Comparison of ENCODE assay signal across 7 mouse cellular contexts in genomic region chr8:60992561-60992909, GRCm38 (mm10). TPM values are rescaled to one million over a fixed set of nuclear protein-coding genes. Genes with fewer than 3 reads are reported as not detected.
DNase-seq lines count a peak whose midpoint lies in the region; ATAC-seq and TF ChIP-seq lines count a peak whose summit lies in the region.

No protein-coding gene starts in this region.

- peak overlapping the region; percentile 65 for H3K9ac ChIP-seq in lung, embryonic 16.5 days (ENCODE audit: low read length)

- H3K27ac ChIP-seq in lung, embryonic 16.5 days (ENCODE audit: low read length) = peak overlapping the region; percentile 90
- peak overlapping the region; percentile 82 for H3K27ac ChIP-seq in small intestine, adult 2 months (ENCODE audit: insufficient read depth, low read depth, low read length)

- peak; percentile 80 for DNase-seq in thymus, postnatal 14 days
- DNase-seq in thymus, postnatal 4 days = no peak
- DNase-seq in embryo, embryonic 10 days (ENCODE audit: low spot score) = peak; percentile 71
- peak; percentile 47 for DNase-seq in gonadal fat pad, adult 2 months (ENCODE audit: low read depth)
- DNase-seq in kidney, adult 9 months = peak; percentile 86

- H3K36me3 ChIP-seq in lung, embryonic 16.5 days (ENCODE audit: control insufficient read depth, insufficient read depth, low read length) = no peaks in the 10 kb centered on the region
- H3K36me3 ChIP-seq in small intestine, adult 2 months (ENCODE audit: control insufficient read depth, insufficient read depth, low read length) = no peaks in the 10 kb centered on the region

- H3K4me3 ChIP-seq in lung, embryonic 16.5 days (ENCODE audit: low read length) = peak overlapping the region; percentile 92
- peak overlapping the region; percentile 80 for H3K4me3 ChIP-seq in small intestine, adult 2 months (ENCODE audit: low read depth, low read length)

- H3K4me2 ChIP-seq in lung, embryonic 16.5 days (ENCODE audit: low read depth, low read length) = peak overlapping the region; percentile 57

- no peaks in the 10 kb centered on the region for H3K27me3 ChIP-seq in lung, embryonic 16.5 days (ENCODE audit: control insufficient read depth, insufficient read depth, low read depth, low read length)
- H3K27me3 ChIP-seq in small intestine, adult 2 months (ENCODE audit: control insufficient read depth, insufficient read depth, low read length) = no peaks in the 10 kb centered on the region

- ATAC-seq in lung, embryonic 16.5 days (ENCODE audit: low read depth) = peak; percentile 90

- TF ChIP-seq POLR2A in small intestine, adult 2 months (IDR thresholded peaks at IDR 0.05; ENCODE audit: low read depth, low read length) = peak; percentile 24; the same call in 1 of the 2 replicates

- TF ChIP-seq CTCF in small intestine, adult 2 months (IDR thresholded peaks at IDR 0.05; ENCODE audit: extremely low read depth, insufficient read length, insufficient replicate concordance, low read depth, low read length) = no peak

- 1% methylated on average over 16 of the region's 16 CpGs for WGBS in lung, embryonic 16.5 days
- 1% methylated on average over 16 of the region's 16 CpGs for WGBS in small intestine, adult 2 months

- H3K9me3 ChIP-seq in lung, embryonic 16.5 days (ENCODE audit: control insufficient read depth, low read length) = no peaks in the 10 kb centered on the region

- peaks cover 6% of the 10 kb centered on the region; the same call in 1 of the 2 replicates for H3K4me1 ChIP-seq in lung, embryonic 16.5 days (replicated peaks; ENCODE audit: control insufficient read depth, insufficient read depth, low read length)
- H3K4me1 ChIP-seq in small intestine, adult 2 months (ENCODE audit: control insufficient read depth, insufficient read depth, insufficient read length, low read length) = 0 out of 2 replicates have a peak, but pooled peaks cover 2% of the 10 kb centered on the region

RNA-seq across cellular contexts. Expression of gene Nek1, which starts 0.5 kb away (rescaled TPM):
- 4.7 and 8.2 TPM in 2 replicates for polyA plus RNA-seq in gonadal fat pad, adult 2 months (2012; rRNA removed)
- 18.9 and 19.1 TPM in 2 replicates for polyA plus RNA-seq in lung, embryonic 16.5 days (2015; fragmentation: Nextera tagmentation; extraction: Ambion mirVana)
- 1.8 and 2.9 TPM in 2 replicates for polyA plus RNA-seq in small intestine, adult 2 months (2012; rRNA removed)

RNA-seq across cellular contexts. Expression of gene Clcn3, which starts 9.4 kb away (rescaled TPM):
- 17.4 and 20.5 TPM in 2 replicates for polyA plus RNA-seq in gonadal fat pad, adult 2 months (2012; rRNA removed)
- polyA plus RNA-seq in lung, embryonic 16.5 days (2015; fragmentation: Nextera tagmentation; extraction: Ambion mirVana) = 22.1 and 22.2 TPM in 2 replicates
- 6.8 and 9.3 TPM in 2 replicates for polyA plus RNA-seq in small intestine, adult 2 months (2012; rRNA removed)
